Mouse (Mus musculus) CH12.LX (cell line): ENCODE data around the gene Hpn. TPM values are rescaled to one million over a fixed set of nuclear protein-coding genes. Genes with fewer than 3 reads are reported as not detected.

Source experiments
- DNase-seq: peaks from one replicate; pipeline ENCODE4 v3.0.0-alpha.2; 2013; ENCODE audit errors: extremely low read depth
- H3K27ac ChIP-seq: 2 replicates; pipeline ENCODE4 v1.5.1; 2012; ENCODE audit warnings: low read depth, mild to moderate bottlenecking, control low read depth, moderate library complexity; ENCODE audit not compliant: insufficient read depth
- H3K27me3 ChIP-seq: replicated peaks from 2 replicates; pipeline ENCODE3; 2012; ENCODE audit warnings: inconsistent platforms
- H3K36me3 ChIP-seq, 2 experiments: replicated peaks in 1 of 2; 2 replicates each; pipeline versions ENCODE3 to v1.6.1; 2012; ENCODE audit warnings: inconsistent platforms in 1 of 2, low read length in 1 of 2, mild to moderate bottlenecking in 1 of 2, mixed read lengths in 1 of 2, moderate library complexity in 1 of 2; ENCODE audit not compliant: control insufficient read depth in 1 of 2, insufficient read depth in 1 of 2
- H3K4me1 ChIP-seq, 2 experiments: 2 replicates each; pipeline ENCODE4 v1.6.1; 2012; ENCODE audit warnings: inconsistent platforms in 1 of 2, moderate library complexity in 1 of 2; ENCODE audit not compliant: insufficient read depth in 2 of 2, control insufficient read depth in 1 of 2
- H3K4me2 ChIP-seq: 2 replicates; pipeline ENCODE4 v1.6.1; 2012; ENCODE audit warnings: low read depth, mild to moderate bottlenecking, control low read depth; ENCODE audit not compliant: poor library complexity, insufficient read depth, severe bottlenecking
- H3K4me3 ChIP-seq, 3 experiments: fragments of 150-350 bp in 1 of 3; sonication (generic) in 1 of 3; replicated peaks in 1 of 3; 2 replicates each; pipeline versions ENCODE3 to v1.5.1; 2011 to 2012; ENCODE audit warnings: low read depth in 2 of 3, low read length in 2 of 3, mild to moderate bottlenecking in 2 of 3, moderate library complexity in 2 of 3, control low read depth in 1 of 3, improper control_type of control experiment in 1 of 3, inconsistent platforms in 1 of 3, mixed read lengths in 1 of 3; ENCODE audit not compliant: poor library complexity in 1 of 3
- H3K79me2 ChIP-seq: replicated peaks from 2 replicates; pipeline ENCODE4 v1.6.1; 2012; ENCODE audit warnings: mild to moderate bottlenecking, moderate library complexity; ENCODE audit not compliant: control insufficient read depth, poor library complexity, insufficient read depth, severe bottlenecking; ENCODE audit errors: extremely low read depth
- H3K9ac ChIP-seq: 2 replicates; pipeline ENCODE4 v1.6.1; 2012; ENCODE audit warnings: low read depth, mild to moderate bottlenecking, control low read depth, moderate library complexity; ENCODE audit not compliant: insufficient read depth
- H3K9me3 ChIP-seq: replicated peaks from 2 replicates; pipeline ENCODE3; 2012; ENCODE audit warnings: low read length, inconsistent platforms, mixed read lengths
- BHLHE40 ChIP-seq: IDR thresholded peaks from 2 replicates; pipeline ENCODE4 v1.6.1; 2011; ENCODE audit warnings: mild to moderate bottlenecking, low read depth, low read length, improper control_type of control experiment
- CHD2 ChIP-seq: IDR thresholded peaks from 2 replicates; pipeline ENCODE4 v1.6.1; 2011; ENCODE audit warnings: low read length, improper control_type of control experiment
- CTCF ChIP-seq, 2 experiments: IDR thresholded peaks in 1 of 2; conservative IDR thresholded peaks in 1 of 2; 2 replicates each; pipeline ENCODE4 v1.5.1; 2011 to 2012; ENCODE audit warnings: low read depth in 2 of 2, low read length in 2 of 2, improper control_type of control experiment in 1 of 2, inconsistent platforms in 1 of 2, mild to moderate bottlenecking in 1 of 2, moderate library complexity in 1 of 2
- E2F4 ChIP-seq: IDR thresholded peaks from 2 replicates; pipeline ENCODE4 v1.6.1; 2011; ENCODE audit warnings: low read depth, low read length, improper control_type of control experiment; ENCODE audit not compliant: insufficient replicate concordance
- GABPA ChIP-seq: IDR thresholded peaks from 2 replicates; pipeline ENCODE4 v1.6.1; 2012; ENCODE audit warnings: low read depth, low read length, improper control_type of control experiment, inconsistent platforms; ENCODE audit not compliant: insufficient replicate concordance
- JUND ChIP-seq: conservative IDR thresholded peaks from 2 replicates; pipeline ENCODE4 v1.6.1; 2011; ENCODE audit warnings: low read depth, low read length, improper control_type of control experiment
- KAT2A ChIP-seq: IDR thresholded peaks from 2 replicates; pipeline ENCODE4 v1.6.1; 2012; ENCODE audit warnings: low read length, improper control_type of control experiment, inconsistent platforms; ENCODE audit not compliant: insufficient replicate concordance
- MAFK ChIP-seq: IDR thresholded peaks from 2 replicates; pipeline ENCODE4 v1.6.1; 2011; ENCODE audit warnings: low read length, improper control_type of control experiment; ENCODE audit not compliant: insufficient replicate concordance
- NELFE ChIP-seq: IDR thresholded peaks from 2 replicates; pipeline ENCODE4 v1.6.1; 2011; ENCODE audit warnings: low read depth, low read length, improper control_type of control experiment
- PAX5 ChIP-seq: IDR thresholded peaks from 2 replicates; pipeline ENCODE4 v1.6.1; 2012; ENCODE audit warnings: low read length, inconsistent platforms, mixed read lengths
- POLR2AphosphoS2 ChIP-seq: IDR thresholded peaks from 2 replicates; pipeline ENCODE4 v1.6.1; 2011; ENCODE audit warnings: low read depth, low read length, improper control_type of control experiment
- RAD21 ChIP-seq: IDR thresholded peaks from 2 replicates; pipeline ENCODE4 v1.6.1; 2011; ENCODE audit warnings: low read depth, mild to moderate bottlenecking, low read length, improper control_type of control experiment, moderate library complexity
- UBTF ChIP-seq: IDR thresholded peaks from 2 replicates; pipeline ENCODE4 v1.6.1; 2012; ENCODE audit warnings: low read depth, mild to moderate bottlenecking, inconsistent platforms, low read length, improper control_type of control experiment, moderate library complexity
- ZMIZ1 ChIP-seq: IDR thresholded peaks from 2 replicates; pipeline ENCODE4 v1.6.1; 2012; ENCODE audit warnings: low read depth, mild to moderate bottlenecking, inconsistent platforms, low read length, improper control_type of control experiment
- ZNF384 ChIP-seq: IDR thresholded peaks from 2 replicates; pipeline ENCODE4 v1.6.1; 2012; ENCODE audit warnings: low read depth, low read length, improper control_type of control experiment, inconsistent platforms
- dilution Hi-C: fragments of 300-500 bp; cut with MboI; formaldehyde crosslinking; loops from 2 replicates; pipeline ENCODE4 v1.14.3; 2020; ENCODE audit warnings: low sequenced_read_pairs; ENCODE audit not compliant: extremely low pct_unique_long_range_greater_than_20kb, extremely low pct_ligation_motif_present
- in situ Hi-C: fragments of 300-500 bp; cut with MboI; formaldehyde crosslinking; loops from 3 replicates; pipeline ENCODE4 v1.14.3; 2019; ENCODE audit warnings: low sequenced_read_pairs, low pct_ligation_motif_present, low pct_unique_long_range_greater_than_20kb, mixed read lengths
- polyA plus RNA-seq: library from polyadenylated mRNA; unstranded; fragments of >175 nt; gene quantifications from 2 replicates; pipeline ENCODE4 v1.2.1, GENCODE M21; 2012; ENCODE audit warnings: low read depth; ENCODE audit not compliant: insufficient read length
- total RNA-seq, 2 experiments: library from RNA; depleted of rRNA; stranded (reverse); fragments of 300-350 nt in 1 of 2; fragments of >200 nt in 1 of 2; gene quantifications; 2 replicates each; pipeline ENCODE4 v1.2.3; 2012 to 2014

The Hpn gene
- total and polyA plus RNA-seq, 3 experiments = 3.0 to 16.7 (median 8.7) TPM

GRCm38 (mm10) chr7:31080611-31081010, 34.5 kb downstream of the Hpn start:
- Histone ChIP-seq H3K27me3 (peaks cover 13% of the 10 kb centered on the region), H3K79me2 (no peaks in the 10 kb centered on the region), H3K9me3 (peaks cover 6% of the 10 kb centered on the region), H3K4me2 (no peak overlapping the region), H3K4me3 (no peak overlapping the region), H3K27ac (no peak overlapping the region), H3K4me1 (peaks cover 0 to 7% of the 10 kb centered on the region in 2 experiments; a peak in 2 of 4 replicates), H3K9ac (no peak overlapping the region), H3K36me3 (no peaks in the 10 kb centered on the region)
- dilution Hi-C loops = no loop called here
- in situ Hi-C loops = no loop called here
- no peak for TF ChIP-seq JUND
- TF ChIP-seq CTCF (conservative IDR thresholded peaks at IDR 0.05 in 1 of 2, IDR thresholded peaks at IDR 0.05 in 1 of 2; ENCODE audit: low read depth in 2 of 2, low read length in 2 of 2) = no peak
- TF ChIP-seq ZMIZ1 = no peak
- TF ChIP-seq KAT2A = no peak
- no peak for TF ChIP-seq UBTF
- no peak for TF ChIP-seq POLR2AphosphoS2
- TF ChIP-seq PAX5 = no peak
- no peak for TF ChIP-seq E2F4
- TF ChIP-seq NELFE = no peak
- DNase-seq = no peak

GRCm38 (mm10) chr7:31079670-31080069, 35.4 kb downstream of the Hpn start:
- no peak overlapping the region for H3K4me2 ChIP-seq
- H3K79me2 ChIP-seq = no peaks in the 10 kb centered on the region
- TF ChIP-seq E2F4 = no peak
- no peak for TF ChIP-seq CTCF (conservative IDR thresholded peaks at IDR 0.05 in 1 of 2, IDR thresholded peaks at IDR 0.05 in 1 of 2; ENCODE audit: low read depth in 2 of 2, low read length in 2 of 2)
- no peak for TF ChIP-seq GABPA
- no peak for TF ChIP-seq ZNF384
- TF ChIP-seq UBTF = no peak
- no peak for TF ChIP-seq BHLHE40
- no peak for TF ChIP-seq CHD2
- no peak for TF ChIP-seq RAD21
- no peak for TF ChIP-seq PAX5
- TF ChIP-seq MAFK = no peak
- TF ChIP-seq KAT2A = no peak
- H3K4me1 ChIP-seq = peaks cover 0 to 7% of the 10 kb centered on the region in 2 experiments; a peak in 2 of 4 replicates
- dilution Hi-C loops (no loop called here), in situ Hi-C loops (no loop called here)
- peaks cover 6% of the 10 kb centered on the region for H3K9me3 ChIP-seq
- DNase-seq = no peak
- H3K27me3 ChIP-seq = peaks cover 13% of the 10 kb centered on the region
- H3K27ac ChIP-seq = no peak overlapping the region
- no peaks in the 10 kb centered on the region for H3K36me3 ChIP-seq
- no peak overlapping the region for H3K4me3 ChIP-seq
- H3K9ac ChIP-seq = no peak overlapping the region
